Mouse (Mus musculus): Measurements from ENCODE around the gene Slc30a7. TPM values are rescaled to one million over a fixed set of nuclear protein-coding genes. Genes with fewer than 3 reads are reported as not detected.

Gene Slc30a7
- polyA plus RNA-seq, 2 experiments = 34.3 to 39.8 TPM

DNA sequence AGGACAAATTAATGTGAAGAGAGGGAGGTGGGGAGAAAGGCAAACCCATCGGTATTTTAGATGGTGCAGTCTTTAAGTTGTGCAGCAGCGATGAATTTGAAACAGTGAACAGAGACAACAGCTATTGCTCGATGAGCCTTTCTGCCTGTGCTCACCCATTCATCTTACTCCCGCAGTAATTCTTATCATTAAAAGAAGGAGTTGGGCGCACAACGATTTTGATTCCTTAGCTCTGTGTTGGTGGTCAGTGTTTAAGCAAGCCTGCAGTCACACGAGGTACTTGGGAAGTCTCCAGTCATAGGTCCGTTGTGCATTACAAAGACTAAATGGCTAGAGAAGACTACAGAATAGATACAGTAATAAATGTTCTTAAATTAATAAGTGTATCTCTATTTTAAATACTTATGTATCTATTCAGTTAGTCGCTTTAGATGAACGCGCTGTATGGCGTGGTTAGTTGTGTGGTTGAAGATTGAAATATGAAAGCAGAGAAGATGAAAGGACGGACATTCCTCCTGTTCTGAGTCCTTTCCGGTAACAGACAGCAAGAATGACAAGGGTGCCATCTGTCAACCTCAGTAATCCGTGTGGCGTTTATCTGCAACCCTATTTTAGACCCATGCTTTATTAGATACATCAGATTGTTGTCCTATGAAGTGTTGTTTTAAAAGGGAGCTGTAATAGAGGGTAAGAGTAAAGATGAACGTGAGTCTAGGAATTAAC lies 2.6 kb upstream of the Slc30a7 start:
- no peaks in the 10 kb centered on the region for H3K4me1 ChIP-seq (ENCODE audit: control insufficient read depth, insufficient read depth, low read length)
- H3K27me3 ChIP-seq (ENCODE audit: control insufficient read depth, insufficient read depth, low read length) = no peaks in the 10 kb centered on the region
- H3K27ac ChIP-seq (replicated peaks; ENCODE audit: low read depth, low read length) = no peak overlapping the region
- no peak for TF ChIP-seq POLR2A (IDR thresholded peaks at IDR 0.05; ENCODE audit: borderline replicate concordance, extremely low read depth, insufficient read depth, insufficient read length)
- no peaks in the 10 kb centered on the region for H3K9me3 ChIP-seq (ENCODE audit: control insufficient read depth, low read length)
- no peak overlapping the region for H3K9ac ChIP-seq (ENCODE audit: low read depth, low read length, severe bottlenecking)
- H3K4me3 ChIP-seq (replicated peaks; ENCODE audit: low read length) = no peak overlapping the region
- 89% methylated on average over 17 of the region's 17 CpGs for WGBS
- ATAC-seq (ENCODE audit: low FRiP score, low read depth) (no peak), DNase-seq (ENCODE audit: low spot score) (no peak)
- H3K36me3 ChIP-seq (ENCODE audit: control insufficient read depth, insufficient read depth, low read length) = peaks cover 3% of the 10 kb centered on the region; the same call in 1 of the 2 replicates
- H3K4me2 ChIP-seq (replicated peaks; ENCODE audit: low read depth, low read length, severe bottlenecking) = no peak overlapping the region

DNA sequence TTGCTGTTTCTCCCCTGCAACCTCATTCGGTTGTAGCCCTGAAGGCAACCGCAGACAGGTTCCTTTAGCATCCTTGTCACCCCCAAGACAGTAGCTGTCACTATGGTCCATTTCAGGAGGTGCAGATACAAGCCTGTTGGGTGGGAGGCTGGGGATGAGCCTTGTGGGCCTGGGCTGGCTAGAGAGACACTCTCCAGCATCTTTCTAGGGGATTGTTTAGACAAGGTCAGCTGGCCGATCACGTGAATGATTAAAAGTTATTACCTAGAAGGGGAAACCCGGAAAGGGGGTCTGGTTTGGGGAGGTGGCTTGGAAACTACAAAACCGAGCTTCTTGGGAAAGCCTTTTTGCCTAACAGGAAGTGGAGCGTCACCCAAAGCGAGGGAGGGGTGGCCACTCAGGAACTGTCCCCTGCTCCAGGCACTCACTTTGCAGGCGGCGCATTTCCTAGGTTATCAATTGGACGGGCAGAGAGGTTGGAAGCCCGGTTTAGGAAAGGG lies 785 bp upstream of the Slc30a7 start:
- H3K27ac ChIP-seq (replicated peaks; ENCODE audit: low read depth, low read length) = peak overlapping the region; percentile 78

DNA sequence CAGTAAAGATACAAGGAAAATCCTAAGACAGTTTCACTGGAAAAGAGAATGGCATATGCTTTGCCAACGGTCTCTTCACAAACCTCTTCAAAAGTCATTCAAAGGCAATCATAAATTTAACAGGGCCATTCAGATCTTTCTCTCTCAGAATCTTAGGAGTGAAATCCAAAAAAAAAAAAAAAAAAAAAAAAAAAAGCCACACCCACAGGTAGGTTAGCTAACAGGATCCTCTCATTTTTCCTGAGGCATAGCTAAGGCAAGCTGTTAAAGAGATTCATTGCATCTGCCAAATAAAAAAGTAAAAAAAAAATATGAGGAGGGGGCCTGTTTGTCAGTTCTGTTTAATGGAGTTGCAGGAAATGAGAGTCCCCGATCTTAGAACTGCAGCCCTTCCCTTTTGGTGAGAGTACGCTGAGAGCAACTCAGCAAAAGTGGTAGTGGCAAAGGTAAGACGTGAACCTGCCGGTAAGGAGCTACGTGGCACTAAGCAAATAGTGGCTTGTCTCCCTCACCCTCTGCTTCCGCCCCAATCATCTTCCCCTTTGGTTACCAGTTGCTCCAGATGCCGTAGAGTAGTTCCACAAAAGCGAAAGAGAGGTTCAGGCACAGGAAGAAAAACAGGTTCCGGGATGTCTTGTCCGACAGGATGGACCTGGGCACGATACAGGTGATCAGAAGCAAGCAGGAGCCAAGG lies 775 bp downstream of the Slc30a7 start:
- Histone ChIP-seq H3K4me1 (ENCODE audit: control insufficient read depth, insufficient read depth, low read length) (no peaks in the 10 kb centered on the region), H3K9me3 (ENCODE audit: control insufficient read depth, low read length) (no peaks in the 10 kb centered on the region), H3K4me3 (replicated peaks; ENCODE audit: low read length) (peak overlapping the region; percentile 90), H3K36me3 (ENCODE audit: control insufficient read depth, insufficient read depth, low read length) (peaks cover 16% of the 10 kb centered on the region), H3K27me3 (ENCODE audit: control insufficient read depth, insufficient read depth, low read length) (no peaks in the 10 kb centered on the region), H3K4me2 (replicated peaks; ENCODE audit: low read depth, low read length, severe bottlenecking) (peak overlapping the region; percentile 77), H3K27ac (replicated peaks; ENCODE audit: low read depth, low read length) (peak overlapping the region; percentile 78), H3K9ac (ENCODE audit: low read depth, low read length, severe bottlenecking) (peak overlapping the region; percentile 87)
- TF ChIP-seq POLR2A (IDR thresholded peaks at IDR 0.05; ENCODE audit: borderline replicate concordance, extremely low read depth, insufficient read depth, insufficient read length) = no peak
- peak; percentile 21 for DNase-seq (ENCODE audit: low spot score)
- no peak for ATAC-seq (ENCODE audit: low FRiP score, low read depth)
- WGBS = 7% methylated on average over 12 of the region's 12 CpGs

More for the DNA sequence above, 785 bp upstream of the Slc30a7 start:
- Histone ChIP-seq H3K27me3 (ENCODE audit: control insufficient read depth, insufficient read depth, low read length) (no peaks in the 10 kb centered on the region), H3K4me1 (ENCODE audit: control insufficient read depth, insufficient read depth, low read length) (no peaks in the 10 kb centered on the region), H3K4me2 (replicated peaks; ENCODE audit: low read depth, low read length, severe bottlenecking) (peak overlapping the region; percentile 77), H3K9ac (ENCODE audit: low read depth, low read length, severe bottlenecking) (peak overlapping the region; percentile 87), H3K9me3 (ENCODE audit: control insufficient read depth, low read length) (no peaks in the 10 kb centered on the region), H3K4me3 (replicated peaks; ENCODE audit: low read length) (peak overlapping the region; percentile 90), H3K36me3 (ENCODE audit: control insufficient read depth, insufficient read depth, low read length) (peaks cover 11% of the 10 kb centered on the region)
- 0% methylated on average over 12 of the region's 12 CpGs for WGBS
- DNase-seq (ENCODE audit: low spot score) (peak; percentile 81), ATAC-seq (ENCODE audit: low FRiP score, low read depth) (peak; percentile 69)
- no peak for TF ChIP-seq POLR2A (IDR thresholded peaks at IDR 0.05; ENCODE audit: borderline replicate concordance, extremely low read depth, insufficient read depth, insufficient read length)

DNA sequence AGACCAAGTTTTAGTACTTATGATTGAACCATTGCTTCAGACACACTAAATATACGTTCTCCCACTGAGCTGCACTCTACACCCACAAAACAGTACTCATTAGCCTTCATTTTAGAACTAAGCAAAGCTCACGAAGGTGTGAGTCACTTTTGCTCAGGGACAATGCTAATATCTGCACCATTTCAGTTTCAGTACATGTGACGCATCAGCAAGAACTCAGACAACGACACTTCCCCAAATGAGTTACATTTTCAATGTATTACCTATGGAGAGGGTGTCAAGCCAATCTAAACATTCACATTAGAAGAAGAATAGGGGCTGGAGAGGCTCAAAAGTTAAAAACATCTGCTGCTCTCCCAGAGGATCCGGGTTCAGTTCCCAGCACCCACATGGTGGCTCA lies 10.3 kb downstream of the Slc30a7 start:
- Histone ChIP-seq H3K9ac (ENCODE audit: low read depth, low read length, severe bottlenecking) (no peak overlapping the region), H3K9me3 (ENCODE audit: control insufficient read depth, low read length) (no peaks in the 10 kb centered on the region), H3K4me3 (replicated peaks; ENCODE audit: low read length) (no peak overlapping the region), H3K27me3 (ENCODE audit: control insufficient read depth, insufficient read depth, low read length) (no peaks in the 10 kb centered on the region), H3K4me1 (ENCODE audit: control insufficient read depth, insufficient read depth, low read length) (no peaks in the 10 kb centered on the region), H3K36me3 (ENCODE audit: control insufficient read depth, insufficient read depth, low read length) (peaks cover 37% of the 10 kb centered on the region), H3K27ac (replicated peaks; ENCODE audit: low read depth, low read length) (no peak overlapping the region), H3K4me2 (replicated peaks; ENCODE audit: low read depth, low read length, severe bottlenecking) (no peak overlapping the region)
- no peak for TF ChIP-seq POLR2A (IDR thresholded peaks at IDR 0.05; ENCODE audit: borderline replicate concordance, extremely low read depth, insufficient read depth, insufficient read length)
- ATAC-seq (ENCODE audit: low FRiP score, low read depth) = no peak
- no peak for DNase-seq (ENCODE audit: low spot score)
- whole genome bisulfite sequencing = 90% methylated on average over 5 of the region's 5 CpGs

DNA sequence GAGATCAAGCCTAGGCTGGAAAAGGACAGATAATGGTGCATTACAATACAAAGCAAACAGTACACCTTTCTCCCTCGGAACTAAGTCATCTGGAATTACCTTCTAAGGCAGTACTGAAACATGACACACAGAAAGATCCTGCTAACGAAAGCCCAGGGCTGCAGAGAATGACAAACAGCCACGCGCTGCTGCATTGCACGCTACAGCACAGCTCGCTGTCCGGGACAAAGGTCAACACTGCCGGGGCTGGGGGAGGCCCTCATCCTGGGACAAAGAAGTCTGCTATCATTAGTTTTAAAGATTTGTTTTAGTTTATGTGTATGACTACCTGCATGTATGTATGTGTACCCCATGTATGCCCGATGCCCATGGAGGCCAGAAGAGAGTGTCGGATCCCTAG lies 14.2 kb downstream of the Slc30a7 start:
- peaks cover 37% of the 10 kb centered on the region for H3K36me3 ChIP-seq (ENCODE audit: control insufficient read depth, insufficient read depth, low read length)
- no peak overlapping the region for H3K4me3 ChIP-seq (replicated peaks; ENCODE audit: low read length)
- H3K4me2 ChIP-seq (replicated peaks; ENCODE audit: low read depth, low read length, severe bottlenecking) = no peak overlapping the region
- H3K9ac ChIP-seq (ENCODE audit: low read depth, low read length, severe bottlenecking) = no peak overlapping the region
- 44% methylated on average over 10 of the region's 10 CpGs for WGBS
- no peaks in the 10 kb centered on the region for H3K27me3 ChIP-seq (ENCODE audit: control insufficient read depth, insufficient read depth, low read length)
- DNase-seq (ENCODE audit: low spot score) = no peak
- H3K9me3 ChIP-seq (ENCODE audit: control insufficient read depth, low read length) = no peaks in the 10 kb centered on the region
- H3K27ac ChIP-seq (replicated peaks; ENCODE audit: low read depth, low read length) = no peak overlapping the region
- H3K4me1 ChIP-seq (ENCODE audit: control insufficient read depth, insufficient read depth, low read length) = no peaks in the 10 kb centered on the region
- no peak for ATAC-seq (ENCODE audit: low FRiP score, low read depth)
- TF ChIP-seq POLR2A (IDR thresholded peaks at IDR 0.05; ENCODE audit: borderline replicate concordance, extremely low read depth, insufficient read depth, insufficient read length) = no peak

Data from limb, embryonic 14.5 days (tissue).